Mouse (Mus musculus) adrenal gland, postnatal 14 days (tissue): ENCODE measurements at regions not wholly inside any gene's neighbourhood (a gene's known extent, or its start where the extent isn't known, plus 50 kb on each side); places are given as distances from the start of the nearest gene placed in this dataset.
A peak's percentile ranks its signal among the peaks of the same experiment; 100 is the strongest.

Experiments used
- DNase-seq: peaks from one replicate; pipeline ENCODE4 v3.0.0; 2021; ENCODE audit warnings: mixed read lengths

- DNase-seq: no peak
These were observed 2933.6 kb upstream of the 5930422O12Rik start for GRCm38 (mm10) chr8:30494851-30495355.

GRCm38 (mm10) chr8:30502164-30502563 is 2926.3 kb upstream of the 5930422O12Rik start:
- no peak for DNase-seq

DNA sequence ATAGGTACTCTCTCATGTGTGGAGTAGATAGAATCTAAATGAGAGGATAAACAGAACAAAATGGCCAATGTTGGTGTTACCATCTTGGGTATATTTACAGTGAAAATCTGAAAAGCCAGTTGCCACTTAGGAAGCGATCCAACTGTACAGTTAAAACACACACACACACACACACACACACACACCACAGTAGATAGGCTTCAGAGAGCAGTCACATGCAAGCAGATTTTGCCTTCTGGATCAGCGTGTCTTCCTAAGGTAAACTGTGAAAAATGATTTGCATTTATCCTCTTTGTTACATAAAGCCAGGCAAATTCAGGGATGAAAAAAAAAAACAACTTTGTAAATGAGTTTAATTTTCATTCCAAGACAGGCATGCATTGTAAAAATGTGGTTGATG is 2917.2 kb upstream of the 5930422O12Rik start:
- no peak for DNase-seq

GRCm38 (mm10) chr8:30522806-30523462 is 2905.6 kb upstream of the 5930422O12Rik start:
- DNase-seq: no peak

GRCm38 (mm10) chr8:30532862-30533500 is 2895.5 kb upstream of the 5930422O12Rik start:
- peak; percentile 7 for DNase-seq

DNA sequence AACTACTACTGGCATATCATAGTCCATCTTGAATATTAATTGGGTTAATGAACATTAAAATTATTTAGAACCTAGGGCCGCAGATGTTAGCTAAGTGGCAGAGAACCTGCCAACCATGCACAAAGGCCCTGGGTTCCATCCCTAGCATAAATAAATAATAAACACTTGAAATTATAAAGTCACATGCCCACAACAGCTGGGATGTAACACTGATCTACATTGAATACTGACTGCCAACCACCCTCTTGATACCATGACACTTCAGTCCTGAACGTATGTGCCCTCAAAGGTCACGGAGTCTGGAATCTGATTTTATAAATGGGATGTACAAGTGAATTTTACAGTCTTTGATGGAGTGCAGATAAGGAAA is 2895.0 kb upstream of the 5930422O12Rik start:
- no peak for DNase-seq

DNA sequence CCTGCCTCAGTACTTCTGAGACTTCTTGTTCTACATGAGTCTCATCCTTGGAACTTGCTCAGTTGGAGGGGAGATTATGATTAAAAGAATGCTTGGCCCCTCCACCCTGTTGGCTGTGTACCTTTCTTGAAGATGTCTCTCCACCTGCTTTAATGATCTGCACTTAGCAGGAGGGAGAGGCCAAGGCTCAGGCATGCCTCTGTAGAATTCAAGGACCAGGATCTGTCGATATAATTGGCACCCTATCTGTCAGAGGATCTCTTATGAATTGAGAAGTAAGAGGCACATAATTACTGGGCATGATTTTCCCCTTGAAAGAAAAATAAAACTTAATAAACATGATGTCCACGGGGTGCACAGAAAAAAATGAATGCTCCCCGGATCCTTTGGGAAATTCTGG is 2893.1 kb upstream of the 5930422O12Rik start:
- DNase-seq: no peak

GRCm38 (mm10) chr8:30542196-30542595 is 2886.3 kb upstream of the 5930422O12Rik start:
- no peak for DNase-seq

GRCm38 (mm10) chr8:30547820-30548219 is 2880.7 kb upstream of the 5930422O12Rik start:
- no peak for DNase-seq

DNA sequence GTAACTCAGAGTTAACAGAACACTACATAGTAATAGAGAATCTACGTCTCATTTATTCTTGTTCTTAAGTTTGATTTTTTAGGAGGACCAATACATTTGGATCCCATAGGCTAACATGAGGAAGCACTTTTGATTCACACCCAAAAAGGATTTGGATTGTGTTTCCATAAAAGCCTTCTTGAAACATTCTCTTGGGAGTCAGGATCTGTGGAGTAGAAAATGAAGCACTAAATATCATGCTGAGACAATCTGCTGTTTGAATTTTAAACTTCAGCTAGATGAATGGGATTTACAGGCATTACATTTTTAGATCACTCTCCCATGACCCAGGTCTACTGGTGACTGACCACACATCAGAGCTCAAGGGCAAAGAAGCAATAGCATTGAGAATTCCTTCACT is 2877.5 kb upstream of the 5930422O12Rik start:
- no peak for DNase-seq

DNA sequence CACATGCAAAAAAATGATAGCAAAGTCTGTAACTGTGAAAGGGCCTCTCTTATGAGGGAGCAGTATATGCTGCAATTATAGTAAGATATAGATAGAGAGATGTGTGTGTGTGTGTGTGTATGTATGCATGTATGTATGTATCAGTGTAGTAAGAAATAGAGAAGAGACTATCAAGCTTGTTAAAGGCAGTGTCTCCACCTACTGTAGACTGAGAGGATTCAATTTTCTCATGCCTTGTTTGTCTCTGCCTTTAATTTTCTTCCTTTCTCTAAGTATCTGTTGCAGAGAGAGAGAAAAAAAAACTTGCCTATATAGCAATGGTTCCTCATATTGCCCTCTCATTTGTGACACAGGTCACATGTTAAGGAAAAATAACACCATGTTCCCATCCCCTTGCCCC is 2871.1 kb upstream of the 5930422O12Rik start:
- DNase-seq: no peak

DNA sequence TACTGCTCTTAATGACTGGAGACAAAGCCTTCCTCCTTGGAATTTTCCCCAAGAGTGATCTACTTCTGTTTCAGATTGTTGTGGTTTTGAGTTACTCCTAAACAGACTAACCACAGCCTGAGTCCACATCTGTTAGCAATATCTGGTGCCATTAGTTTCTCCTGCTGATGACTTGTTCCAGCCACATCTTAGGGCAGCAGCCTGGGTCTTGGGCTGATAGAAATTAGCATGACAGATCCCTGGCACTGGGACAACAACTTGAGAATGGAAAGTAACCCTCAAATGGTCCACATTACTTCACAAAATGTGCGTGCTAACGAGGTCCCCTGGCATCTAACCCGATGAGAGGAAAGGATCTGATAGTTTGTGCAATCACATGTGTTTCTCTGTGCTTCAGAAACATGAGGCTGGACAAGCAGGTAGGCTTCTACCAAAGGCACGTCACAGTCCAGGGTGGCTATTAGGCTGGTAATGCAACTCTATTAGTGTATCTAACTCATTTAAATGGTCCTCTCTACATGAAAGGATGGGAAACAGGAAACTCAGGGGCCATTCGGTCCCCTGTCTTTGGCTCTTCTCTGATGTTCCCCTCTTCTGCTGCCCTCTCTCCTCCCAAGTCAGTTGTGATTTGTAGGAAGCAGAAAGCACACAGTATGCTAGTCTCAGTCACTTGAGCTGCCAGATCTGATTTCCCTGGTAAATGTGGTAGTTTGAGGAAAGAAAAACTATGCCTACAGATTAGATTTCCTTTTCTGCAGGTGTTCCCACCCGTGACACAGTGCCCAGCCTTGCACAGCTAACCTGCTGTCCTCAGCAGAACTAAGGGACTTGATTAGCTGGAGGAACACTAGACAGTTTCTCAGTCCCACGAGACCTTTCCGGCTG is 2866.9 kb upstream of the 5930422O12Rik start:
- no peak for DNase-seq

GRCm38 (mm10) chr8:30569799-30570198 is 2858.7 kb upstream of the 5930422O12Rik start:
- DNase-seq: no peak

DNA sequence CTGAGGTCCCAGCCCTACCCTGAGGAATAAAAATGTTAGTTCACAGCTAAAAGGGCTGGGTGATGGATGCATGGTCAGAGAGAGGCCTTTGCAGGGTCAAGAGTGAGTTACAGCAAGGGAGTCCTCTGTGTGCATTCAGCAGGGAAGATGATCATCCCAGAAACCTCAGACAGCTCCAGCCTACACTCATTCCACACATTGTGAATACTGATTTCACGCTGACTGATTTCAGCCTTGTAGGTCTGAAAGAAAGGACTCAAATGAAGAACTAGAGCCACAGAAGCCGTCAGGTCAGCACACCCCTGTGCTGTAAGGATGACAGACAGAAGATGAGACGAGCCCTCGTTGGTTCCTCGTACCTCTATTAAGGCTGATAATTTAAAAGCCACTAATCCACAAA is 2858.0 kb upstream of the 5930422O12Rik start:
- DNase-seq: no peak

DNA sequence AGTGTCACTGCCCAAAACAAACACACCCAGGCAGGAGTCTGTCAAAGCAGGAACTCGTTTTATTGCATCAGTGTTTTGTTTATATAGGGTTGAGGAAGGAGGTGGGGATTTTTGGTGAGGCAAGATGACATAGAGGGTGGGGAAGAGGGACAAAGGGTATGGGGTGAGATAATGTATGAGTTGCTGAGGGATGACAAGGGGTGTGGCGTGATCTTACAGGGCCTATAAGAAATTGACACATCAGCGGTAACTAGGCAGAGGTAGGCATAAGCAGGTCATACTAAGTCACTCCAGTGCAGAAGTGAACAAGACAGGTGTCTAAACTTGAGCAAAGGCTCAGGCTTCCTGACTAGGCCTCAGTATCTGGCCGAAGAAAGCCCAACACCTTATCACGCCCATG is 2841.0 kb upstream of the 5930422O12Rik start:
- no peak for DNase-seq

DNA sequence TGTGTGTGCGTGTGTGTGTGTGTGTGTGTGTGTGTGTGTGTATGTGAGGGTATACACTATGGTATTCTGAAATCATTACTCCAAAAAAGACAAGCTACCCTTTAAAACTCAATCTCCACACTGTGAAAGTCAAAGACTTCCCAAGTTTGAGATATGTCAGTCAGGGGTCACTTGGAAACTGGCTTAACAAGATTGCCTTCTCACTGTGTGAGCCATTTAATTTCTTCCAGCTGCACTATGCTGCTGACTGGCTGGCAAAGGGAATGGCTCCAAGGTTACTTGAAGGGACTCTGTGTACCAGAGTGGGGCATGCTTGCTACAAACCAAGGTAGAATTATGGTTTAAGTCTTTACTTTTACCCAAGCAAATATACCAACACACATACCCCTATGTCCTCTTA is 2826.1 kb upstream of the 5930422O12Rik start:
- no peak for DNase-seq

GRCm38 (mm10) chr8:30630332-30630731 is 2798.2 kb upstream of the 5930422O12Rik start:
- no peak for DNase-seq

DNA sequence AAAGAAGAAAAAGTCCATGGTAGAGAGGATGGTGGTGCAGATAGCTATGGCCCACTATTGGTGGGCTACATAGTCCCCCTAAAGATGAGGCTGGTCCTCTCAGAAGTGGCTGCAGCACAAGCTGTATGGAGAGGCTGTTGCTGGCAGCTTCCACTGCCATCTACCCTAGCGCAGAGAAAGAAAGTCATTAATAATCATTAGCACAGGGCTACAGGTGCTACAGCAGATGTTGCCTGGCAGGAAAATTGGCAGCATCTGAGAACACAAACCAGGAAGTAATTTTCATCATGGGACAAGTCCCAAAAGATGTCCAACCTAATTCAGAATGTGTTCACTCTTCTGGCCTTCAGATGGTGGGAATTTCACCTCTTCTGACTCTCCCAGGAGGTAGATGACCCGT is 2791.7 kb upstream of the 5930422O12Rik start:
- DNase-seq: no peak

DNA sequence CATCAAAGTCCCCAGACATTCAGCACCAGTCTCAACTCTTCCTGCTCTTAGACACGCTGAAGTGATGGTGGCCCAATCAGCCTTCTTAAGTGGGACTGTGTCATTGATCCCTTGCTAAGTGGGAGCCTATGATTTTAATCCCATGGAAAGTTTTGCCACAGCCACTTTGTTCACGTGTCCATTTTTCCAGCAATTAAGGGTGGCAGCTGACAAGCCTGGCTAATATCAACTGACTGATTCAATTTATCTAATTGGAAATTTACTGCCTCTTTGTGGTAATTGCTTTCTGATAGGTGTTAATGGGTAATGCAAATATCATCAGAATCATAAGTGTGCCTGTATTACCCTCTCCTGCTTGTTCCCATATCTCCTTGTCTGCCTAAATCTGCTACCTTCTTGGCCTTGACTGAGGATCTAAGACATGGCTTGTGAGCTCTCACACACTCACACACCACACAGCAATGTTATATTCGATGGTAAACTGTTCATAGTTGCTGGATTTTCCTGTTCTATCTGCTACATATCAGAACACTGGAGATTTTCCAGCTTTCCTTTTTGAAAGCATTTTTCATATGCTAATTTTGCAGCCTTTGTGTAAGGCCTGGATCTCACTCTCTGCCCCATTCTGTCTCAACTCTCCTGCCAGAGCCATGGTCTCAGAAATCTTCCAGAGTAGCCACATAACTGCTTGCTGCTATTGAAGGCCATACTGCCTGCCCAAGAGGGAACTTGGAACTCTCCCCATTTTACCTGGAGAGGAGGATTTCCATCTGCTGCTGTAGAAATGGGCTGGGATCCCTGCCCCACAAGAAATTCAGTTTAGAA is 2785.4 kb upstream of the 5930422O12Rik start:
- no peak for DNase-seq

DNA sequence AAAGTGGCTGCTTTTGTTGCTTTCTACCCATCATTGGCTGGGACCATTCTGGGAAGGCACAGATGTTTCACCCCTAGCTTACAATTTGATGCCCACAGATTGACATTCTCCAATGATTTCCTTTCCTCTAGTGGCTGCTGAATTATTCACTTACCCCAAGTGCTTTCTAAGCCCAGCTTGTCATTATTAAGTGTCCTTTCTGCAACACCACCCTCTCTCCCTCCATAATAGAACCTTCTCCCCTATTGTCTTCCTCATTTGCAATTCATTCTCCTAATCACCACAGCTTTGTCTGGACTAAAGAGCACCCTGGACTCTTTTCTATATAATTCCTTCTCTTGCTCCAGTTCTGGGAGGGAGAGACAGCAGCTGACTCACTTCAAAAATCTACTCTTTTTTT is 2780.0 kb upstream of the 5930422O12Rik start:
- no peak for DNase-seq

- DNase-seq: peak; percentile 48
These were observed 2772.7 kb upstream of the 5930422O12Rik start for GRCm38 (mm10) chr8:30655749-30656241.

GRCm38 (mm10) chr8:30661261-30661660 is 2767.2 kb upstream of the 5930422O12Rik start:
- DNase-seq: no peak
